Mouse (Mus musculus): ENCODE measurements at regions not wholly inside any gene's neighbourhood (a gene's known extent, or its start where the extent isn't known, plus 50 kb on each side); places are given as distances from the start of the nearest gene placed in this dataset.
"Not testable (repeated sequence)": the region's sequence is repeated elsewhere in the genome, so short reads cannot be mapped to it uniquely, and the experiment has no call there.

- no peak for DNase-seq (ENCODE audit: low spot score)
Observed at GRCm38 (mm10) chrX:130525770-130526169, 776.2 kb downstream of the Diaph2 start.

DNA sequence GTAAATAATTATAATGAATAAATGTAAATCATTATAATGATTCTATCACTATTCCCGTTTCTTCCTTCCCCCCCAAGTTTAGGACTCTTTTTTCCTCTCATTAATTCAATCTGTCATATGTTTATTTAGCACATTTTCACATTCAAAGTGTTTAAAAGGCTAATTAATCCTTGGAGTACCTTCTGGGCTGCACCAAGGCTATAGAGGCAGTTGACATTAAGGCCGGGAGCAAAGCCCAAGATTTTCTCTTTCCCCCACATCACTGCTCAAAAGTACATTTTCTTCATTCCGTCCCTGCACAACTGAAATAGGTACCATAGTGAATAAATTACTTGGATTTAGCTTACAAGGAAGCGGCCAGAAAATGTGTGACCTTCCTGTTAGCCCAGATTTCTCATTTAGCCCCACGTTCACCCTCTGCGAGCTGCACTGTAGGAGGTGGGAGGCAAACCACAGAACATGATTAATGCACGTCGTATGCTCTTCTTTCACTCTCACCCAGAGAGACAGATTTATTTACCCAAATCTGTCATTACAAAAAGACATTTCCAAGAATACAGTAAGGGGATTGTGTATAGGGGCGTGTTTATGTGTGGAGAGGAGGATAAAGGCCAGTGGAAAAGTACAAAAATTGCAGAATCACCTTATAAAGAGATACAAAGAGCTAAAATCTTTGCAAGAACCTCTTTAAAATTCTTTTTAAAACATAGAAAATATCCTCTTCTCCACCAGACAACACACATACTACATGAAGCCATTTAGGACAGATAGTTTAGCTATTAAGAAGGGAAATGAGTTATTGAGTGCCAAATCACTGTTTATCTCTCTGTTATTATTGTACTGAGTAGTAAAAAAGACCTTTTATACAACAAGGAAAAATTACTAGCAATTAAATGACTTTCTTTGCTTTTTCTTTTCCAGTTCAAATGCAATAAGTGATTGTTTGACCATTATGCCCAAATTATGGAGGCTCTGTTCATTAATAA, 783.9 kb downstream of the Diaph2 start:
- peak; percentile 6 for DNase-seq (ENCODE audit: low spot score)

DNA sequence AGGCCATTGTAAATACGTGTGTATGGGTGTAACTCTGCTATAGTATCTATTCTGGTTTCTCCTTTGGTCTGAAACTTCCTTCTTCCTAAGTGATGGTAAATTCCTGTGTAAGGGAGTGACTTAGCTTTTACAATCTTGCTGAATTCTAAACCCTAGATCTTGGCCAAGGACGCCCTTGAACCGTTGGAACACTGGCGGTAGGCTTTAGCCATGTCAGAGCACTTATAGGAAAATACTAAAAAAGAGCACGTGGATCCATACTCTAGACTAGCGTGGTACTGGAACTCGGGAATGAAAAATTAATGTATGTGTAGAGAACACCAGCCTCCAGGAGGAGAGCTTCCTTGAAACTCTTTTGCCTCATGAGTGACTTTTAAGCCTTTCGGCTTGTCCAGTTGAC, 789.2 kb downstream of the Diaph2 start:
- not testable (repeated sequence) for DNase-seq (ENCODE audit: low spot score)

DNA sequence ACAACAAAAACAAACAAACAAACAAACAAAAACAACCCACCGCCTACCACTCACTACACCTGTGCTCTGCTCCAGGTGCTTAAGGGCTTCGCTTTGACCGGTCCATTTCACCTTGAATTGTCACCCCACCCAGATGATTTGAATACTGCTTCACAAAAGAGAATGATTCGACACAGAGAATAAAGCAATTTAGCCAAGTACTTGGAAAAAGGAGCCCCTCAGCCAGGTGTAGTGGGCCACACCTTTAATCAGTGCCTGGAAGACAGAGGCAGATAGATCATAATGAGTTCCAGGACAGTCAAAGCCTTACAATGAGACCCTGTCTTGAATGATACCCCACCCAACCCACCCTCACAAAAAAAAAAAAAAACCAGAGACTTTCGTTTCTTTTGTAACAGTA, 798.5 kb downstream of the Diaph2 start:
- no peak for DNase-seq (ENCODE audit: low spot score)

- DNase-seq (ENCODE audit: low spot score) = no peak
Observed at GRCm38 (mm10) chrX:130549275-130549674, 799.7 kb downstream of the Diaph2 start.

GRCm38 (mm10) chrX:130549925-130550324, 800.4 kb downstream of the Diaph2 start:
- no peak for DNase-seq (ENCODE audit: low spot score)

DNA sequence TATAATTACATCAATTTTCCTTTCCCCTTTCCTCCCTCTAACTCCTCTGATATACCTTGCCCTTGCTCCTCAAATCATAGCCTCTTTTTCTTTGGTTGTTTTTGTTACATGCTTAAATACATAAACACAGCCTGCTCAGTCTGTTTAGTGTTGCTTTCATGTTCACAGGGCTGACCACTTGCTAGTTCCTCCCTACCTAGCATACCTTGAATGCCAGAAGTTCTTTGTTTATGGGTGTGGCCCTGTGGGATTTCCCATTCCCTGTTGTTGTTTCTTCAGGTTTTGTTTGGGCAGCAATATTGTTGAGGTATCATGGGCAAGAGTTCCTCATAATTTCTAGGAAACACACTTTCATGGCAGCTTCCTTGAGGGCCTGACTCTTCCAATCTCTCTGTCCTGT, 807.7 kb downstream of the Diaph2 start:
- DNase-seq (ENCODE audit: low spot score) = no peak

GRCm38 (mm10) chrX:130577706-130578105, 828.2 kb downstream of the Diaph2 start:
- DNase-seq (ENCODE audit: low spot score) = no peak

GRCm38 (mm10) chrX:130596631-130597030, 847.1 kb downstream of the Diaph2 start:
- DNase-seq (ENCODE audit: low spot score) = no peak

DNA sequence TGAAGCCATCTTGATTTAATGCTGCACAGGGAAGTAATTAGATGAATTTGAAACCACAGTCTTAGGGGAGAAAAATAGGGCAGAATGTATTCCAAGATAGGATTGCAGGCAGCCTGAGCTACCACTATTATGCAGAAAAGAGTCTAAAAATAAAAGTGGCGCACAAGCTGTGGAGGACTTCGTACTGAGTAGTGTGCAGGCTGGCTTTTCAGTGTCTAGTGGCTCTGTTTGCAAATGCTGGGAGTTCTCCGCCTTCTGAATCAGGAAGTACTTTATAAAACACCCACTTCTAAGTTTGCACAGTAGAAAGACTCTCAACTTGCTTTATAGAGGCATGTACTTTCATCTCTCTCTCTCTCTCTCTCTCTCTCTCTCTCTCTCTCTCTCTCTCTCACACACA, 852.4 kb downstream of the Diaph2 start:
- no peak for DNase-seq (ENCODE audit: low spot score)

DNA sequence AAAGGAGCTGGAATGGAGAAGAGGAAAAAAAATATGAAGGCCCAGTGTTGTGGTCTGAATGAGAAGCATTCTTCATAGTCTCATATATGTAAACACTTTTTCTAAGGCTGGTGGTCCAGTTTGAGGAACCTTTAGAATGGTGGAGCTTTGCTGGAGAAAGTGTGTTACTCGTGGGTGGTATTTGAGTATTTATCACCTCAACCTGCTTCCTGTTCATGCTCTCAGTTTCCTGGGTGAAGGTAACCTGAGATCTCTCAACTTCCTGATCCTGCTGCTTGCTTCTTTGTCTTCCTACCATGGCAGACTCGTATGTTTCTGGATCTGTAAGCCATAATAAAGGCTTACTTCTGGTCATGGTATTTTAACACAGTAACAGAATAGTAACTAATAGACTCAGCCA, 889.0 kb downstream of the Diaph2 start:
- no peak for DNase-seq (ENCODE audit: low spot score)

DNA sequence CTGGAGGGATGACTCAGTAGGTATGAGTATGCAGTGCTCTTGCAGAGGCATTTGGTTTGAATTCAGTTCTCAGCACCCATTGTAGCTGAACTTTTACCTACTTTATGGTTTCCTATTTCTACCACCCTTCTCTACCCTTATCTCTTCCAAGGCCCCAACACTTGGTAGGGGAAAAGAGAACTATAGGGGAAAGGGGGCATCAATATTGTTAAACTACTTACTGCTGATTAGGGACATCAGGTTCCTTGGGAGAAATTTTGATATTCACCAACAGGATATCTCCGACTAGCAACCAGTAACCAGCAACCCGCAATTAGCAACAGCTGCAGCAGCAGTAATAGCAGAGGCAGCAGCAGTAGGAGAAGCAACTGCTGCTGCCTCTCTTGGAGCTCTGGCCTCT, 906.3 kb downstream of the Diaph2 start:
- DNase-seq (ENCODE audit: low spot score) = no peak

DNA sequence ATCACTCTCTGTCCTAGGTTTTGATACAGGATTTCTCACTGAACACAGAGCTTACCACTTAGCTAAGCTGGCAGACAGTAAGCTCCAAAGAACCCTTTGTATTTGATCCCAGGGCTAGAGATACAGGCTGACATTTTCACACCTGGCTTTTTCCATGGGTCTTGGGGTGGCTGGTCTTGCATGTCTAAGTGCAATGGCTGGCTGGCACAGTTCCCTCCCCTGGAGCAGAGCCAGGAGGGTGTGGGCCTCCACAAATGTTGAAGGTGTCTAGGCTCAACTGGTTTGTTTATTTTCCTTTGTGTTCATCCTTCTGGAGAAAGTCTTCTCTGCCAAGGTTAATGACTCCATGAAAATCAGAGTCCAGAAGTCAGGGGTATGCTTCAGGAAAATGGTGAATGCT, 934.8 kb downstream of the Diaph2 start:
- no peak for DNase-seq (ENCODE audit: low spot score)

- no peak for DNase-seq (ENCODE audit: low spot score)
Observed at GRCm38 (mm10) chrX:130708929-130709328, 959.4 kb downstream of the Diaph2 start.

DNA sequence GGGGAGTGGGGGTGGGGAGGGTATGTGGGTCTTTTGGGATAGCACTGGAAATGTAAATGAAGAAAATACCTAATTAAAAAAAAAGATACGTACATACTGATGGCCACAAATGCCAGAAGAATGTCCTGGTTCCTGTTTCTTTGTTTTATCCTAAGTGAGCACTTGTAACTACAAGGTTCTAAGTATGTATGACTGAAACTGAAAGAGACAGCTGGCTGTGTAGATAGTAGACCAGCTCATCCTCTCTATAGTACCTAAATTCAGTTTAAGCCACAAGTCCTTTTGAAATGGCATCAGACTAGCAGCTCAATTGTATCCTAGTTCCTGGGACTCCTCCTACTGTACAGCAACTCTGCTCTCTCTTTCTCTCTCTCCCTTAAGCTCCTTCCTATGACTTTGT, 994.6 kb downstream of the Diaph2 start:
- not testable (repeated sequence) for DNase-seq (ENCODE audit: low spot score)
